Mouse (Mus musculus): ENCODE results near the gene Adamts20. TPM values are rescaled to one million over a fixed set of nuclear protein-coding genes. Genes with fewer than 3 reads are reported as not detected.

The Adamts20 gene
- total RNA-seq, 4 experiments from 2014 or later: 0.06 to 0.32 (median 0.14) TPM

DNA sequence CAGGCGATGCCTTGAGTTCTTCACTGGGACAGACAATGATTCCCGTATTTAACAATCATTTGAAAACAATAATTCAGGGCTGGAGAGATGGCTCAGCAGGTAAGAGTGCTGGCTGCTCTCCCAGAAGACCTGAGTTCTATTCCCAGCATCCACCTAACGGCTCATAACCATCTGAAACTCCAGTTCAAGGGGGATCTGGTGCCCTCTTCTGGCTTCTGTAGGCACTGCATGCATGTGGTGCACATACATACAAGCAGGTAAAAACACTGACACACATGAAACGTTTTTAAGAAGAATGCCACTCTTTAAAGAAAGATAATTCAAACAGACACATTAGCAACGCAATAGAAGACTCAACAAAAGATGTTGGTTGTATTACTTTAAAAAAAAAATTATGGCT, 120.9 kb downstream of the Adamts20 start:
- no peak for DNase-seq (ENCODE audit: low spot score)

DNA sequence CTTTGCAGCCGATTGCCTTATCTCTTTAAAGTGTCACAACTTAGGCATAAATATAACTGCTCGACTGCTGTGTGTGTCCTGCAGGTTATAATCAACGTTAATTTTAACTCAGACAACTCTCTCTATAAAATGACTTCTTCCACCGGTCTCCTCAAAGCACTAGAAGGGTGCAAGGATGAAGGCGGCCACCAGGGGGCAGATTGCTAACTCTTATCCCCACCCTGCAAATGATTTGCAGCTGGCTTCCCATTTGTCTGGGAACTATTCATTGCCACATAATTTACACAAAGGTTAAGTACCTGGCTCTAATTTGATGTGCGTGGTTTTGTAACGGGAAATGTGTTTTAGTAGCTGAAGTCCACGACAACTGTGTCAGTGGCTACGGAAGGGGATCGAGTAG, 122.9 kb downstream of the Adamts20 start:
- DNase-seq (ENCODE audit: low spot score): peak; percentile 61

DNA sequence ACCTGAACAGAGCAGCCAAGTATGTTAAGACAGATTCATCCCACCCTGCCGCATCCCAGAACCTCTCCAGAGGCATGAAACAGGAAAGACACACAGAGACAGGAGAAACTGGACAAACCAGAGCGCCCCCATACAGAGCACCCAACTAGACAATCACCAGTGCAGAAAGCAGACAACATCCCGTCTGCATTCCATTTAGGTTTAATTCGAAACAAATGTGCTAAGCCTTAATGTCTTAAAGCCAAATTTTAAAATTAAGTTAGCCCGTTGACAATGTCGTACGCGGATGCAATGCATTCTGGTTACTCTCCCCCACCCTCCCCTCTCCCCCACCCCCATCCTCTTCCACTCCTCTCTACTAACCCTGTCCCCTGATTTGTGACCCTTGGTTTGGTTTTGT, 126.2 kb downstream of the Adamts20 start:
- DNase-seq (ENCODE audit: low spot score): no peak

DNA sequence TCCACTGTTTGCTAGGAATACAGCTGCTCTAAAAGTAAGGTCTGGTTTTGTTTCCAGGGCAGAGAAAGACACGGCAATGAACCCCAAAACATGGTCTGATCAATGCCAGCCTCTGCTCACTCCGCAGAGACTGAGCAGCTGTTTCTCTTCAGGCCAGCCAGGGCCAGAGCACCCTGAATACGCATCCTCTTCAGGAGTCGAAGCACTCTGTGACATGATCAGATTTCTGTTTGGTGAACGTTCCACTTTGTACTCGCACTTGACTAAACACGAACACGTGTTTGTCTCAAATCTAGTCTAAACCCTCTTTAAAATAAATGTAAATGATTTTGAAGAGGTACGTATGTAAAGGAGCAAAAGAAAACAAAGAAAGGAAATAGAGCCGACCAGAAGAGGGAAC, 130.6 kb downstream of the Adamts20 start:
- DNase-seq (ENCODE audit: low spot score): no peak

DNA sequence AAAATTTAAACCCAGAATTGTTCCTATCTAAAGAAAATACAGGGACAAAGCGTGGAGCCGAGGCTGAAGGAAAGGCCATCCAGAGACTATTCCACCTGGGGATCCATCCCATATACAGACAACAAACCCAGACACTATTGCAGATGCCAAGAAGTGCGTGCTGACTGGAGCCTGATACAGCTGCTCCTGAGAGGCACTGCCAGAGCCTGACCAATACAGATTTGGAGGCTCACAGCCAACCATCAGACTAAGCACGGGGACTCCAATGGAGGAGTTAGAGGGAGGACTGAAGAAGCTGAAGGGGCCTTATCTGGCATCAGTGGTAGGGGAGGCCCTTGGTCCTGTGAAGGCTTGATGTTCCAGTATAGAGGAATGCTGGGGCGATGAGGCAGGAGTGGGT, 138.6 kb downstream of the Adamts20 start:
- DNase-seq (ENCODE audit: low spot score): no peak

DNA sequence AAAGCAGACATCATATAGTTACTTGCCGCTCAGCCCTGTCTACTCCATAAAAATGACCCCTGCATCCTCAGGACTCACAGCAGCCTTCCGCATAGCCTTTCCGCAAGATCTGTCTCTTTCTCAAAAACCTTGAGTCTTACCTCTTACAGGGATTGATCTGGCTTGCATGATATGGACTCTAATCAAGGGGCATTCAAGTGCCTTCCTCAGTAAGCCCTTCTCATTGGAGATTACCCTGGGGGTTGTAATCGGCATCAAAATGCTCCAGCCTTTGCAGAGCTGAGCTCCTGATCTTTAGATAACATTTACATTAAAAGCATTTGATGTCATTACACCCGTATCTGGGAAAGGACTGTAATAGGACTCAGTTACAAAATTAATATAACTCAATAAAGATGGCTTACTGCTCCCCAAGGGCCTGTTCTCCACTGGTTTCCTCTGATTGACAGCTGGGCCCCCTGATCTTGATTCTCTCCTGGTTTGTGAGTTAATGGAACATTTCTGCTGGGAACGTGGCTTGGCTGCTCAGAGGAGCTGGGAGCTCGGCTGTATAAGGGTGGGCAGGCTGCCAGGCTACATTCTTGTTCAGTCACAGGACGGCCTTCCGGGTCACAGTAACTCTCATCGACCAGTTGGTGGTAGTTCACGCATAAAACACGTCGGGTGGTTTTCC, 139.6 kb downstream of the Adamts20 start:
- peak; percentile 18 for DNase-seq (ENCODE audit: low spot score)

DNA sequence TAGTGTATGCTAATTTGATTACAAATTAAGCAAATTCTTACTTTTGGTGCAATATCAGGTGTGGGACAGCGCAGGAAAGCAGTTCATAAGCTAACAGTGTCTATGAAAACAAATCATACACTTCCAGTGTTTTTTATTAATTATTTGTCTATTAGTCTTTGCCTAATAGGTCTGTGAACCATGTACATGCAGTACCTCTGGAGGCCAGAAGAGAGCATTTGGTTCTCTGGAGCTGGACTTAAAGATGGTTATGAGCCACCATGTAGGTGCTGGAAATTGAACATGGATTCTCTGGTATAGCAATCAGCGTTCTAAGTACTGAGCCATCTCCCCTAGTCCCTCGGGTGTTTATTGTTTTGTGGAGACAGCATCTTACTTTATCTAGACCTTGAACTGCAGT, 149.0 kb downstream of the Adamts20 start:
- DNase-seq (ENCODE audit: low spot score): no peak

DNA sequence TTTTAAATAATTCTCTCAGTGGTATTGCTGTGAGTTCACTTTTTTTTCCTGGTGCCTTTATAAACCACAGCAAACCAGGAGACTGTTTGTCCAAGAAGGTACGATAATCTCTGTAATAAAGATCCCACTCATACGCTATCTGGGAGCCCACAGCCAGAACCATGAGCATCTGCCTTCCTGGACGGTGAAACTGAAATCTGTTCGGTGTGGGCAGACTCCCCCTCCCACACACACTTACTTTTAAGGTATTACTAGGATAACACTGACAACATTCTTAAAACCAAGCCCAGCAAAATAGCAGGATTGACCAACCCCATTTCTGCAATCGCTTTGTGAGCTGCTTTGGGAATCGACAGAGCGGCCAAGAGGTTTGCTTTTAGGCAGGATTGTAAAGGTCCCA, 155.5 kb downstream of the Adamts20 start:
- no peak for DNase-seq (ENCODE audit: low spot score)

DNA sequence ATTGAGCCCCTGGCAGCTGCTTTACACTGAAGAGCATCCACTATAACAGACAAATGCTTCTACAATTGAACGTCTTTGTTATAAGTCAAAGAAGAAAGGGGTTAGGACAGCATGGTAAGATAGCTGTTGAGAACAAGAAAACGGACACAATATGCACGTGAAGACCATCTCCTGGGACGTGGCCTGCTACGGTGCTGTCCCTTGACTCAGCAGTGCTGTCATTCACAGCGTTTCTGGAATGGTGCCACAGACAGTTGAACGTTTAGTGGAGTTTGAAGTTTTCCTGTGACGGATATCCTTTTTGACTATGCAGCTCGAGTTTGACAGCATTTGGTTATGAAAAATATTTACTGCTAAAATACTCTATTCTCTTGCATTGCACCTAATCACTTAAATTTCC, 157.3 kb downstream of the Adamts20 start:
- no peak for DNase-seq (ENCODE audit: low spot score)

DNA sequence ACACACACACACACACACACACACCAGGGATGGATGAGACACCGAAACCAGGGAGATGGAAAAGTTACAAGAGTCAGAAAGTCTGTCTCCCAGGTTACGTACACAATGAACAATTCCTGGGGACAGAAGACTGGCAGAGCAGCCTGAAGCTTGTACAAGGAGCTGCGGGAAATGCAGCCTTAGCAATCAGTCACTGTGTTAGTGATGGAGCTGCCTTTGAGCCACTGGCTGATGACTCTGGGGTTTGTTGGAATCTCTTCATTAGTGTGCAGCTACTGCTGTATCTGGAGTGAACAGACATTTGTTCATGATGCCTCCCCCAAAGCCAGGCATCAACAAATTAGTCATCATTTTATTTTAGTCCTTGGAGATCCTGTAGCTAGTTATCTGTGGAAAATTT, 162.1 kb downstream of the Adamts20 start:
- DNase-seq (ENCODE audit: low spot score): no peak

DNA sequence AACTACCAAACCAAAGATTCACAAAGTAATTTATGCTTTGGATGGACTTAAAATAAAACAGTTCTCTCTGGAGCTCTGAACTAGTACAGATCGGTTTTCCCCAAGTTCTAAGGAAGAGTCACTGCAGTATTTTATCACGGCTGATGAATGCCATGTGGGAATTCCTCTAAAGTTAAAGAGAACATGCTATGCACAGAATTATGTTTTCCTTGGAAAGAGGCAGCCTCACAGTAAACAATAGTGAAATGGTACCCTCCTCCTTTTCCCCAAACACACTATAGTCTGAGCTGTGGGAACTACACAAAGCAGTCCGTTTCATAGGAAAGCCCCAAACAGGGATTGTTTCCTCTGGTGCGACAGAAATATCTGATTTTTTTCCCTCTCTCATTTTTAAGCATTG, 171.1 kb downstream of the Adamts20 start:
- no peak for DNase-seq (ENCODE audit: low spot score)

DNA sequence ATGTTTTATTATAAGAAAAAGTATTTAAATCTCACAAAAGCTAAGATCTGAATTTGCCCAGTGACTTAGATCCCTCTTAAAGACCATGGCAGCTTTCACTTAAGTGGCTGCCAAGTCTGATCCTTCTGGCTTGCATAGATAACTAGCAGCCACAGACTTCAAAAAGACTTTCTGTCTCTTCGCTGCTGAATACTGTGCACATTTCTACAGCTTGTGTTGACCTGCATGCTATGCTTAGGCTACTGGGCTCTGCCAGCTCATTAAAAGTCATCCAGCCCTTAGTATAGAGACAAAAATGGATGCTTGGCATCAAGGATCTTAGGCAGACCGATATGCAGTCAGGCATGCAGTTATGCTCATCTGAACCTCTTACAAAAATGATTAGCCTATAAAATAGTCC, 177.2 kb downstream of the Adamts20 start:
- no peak for DNase-seq (ENCODE audit: low spot score)

DNA sequence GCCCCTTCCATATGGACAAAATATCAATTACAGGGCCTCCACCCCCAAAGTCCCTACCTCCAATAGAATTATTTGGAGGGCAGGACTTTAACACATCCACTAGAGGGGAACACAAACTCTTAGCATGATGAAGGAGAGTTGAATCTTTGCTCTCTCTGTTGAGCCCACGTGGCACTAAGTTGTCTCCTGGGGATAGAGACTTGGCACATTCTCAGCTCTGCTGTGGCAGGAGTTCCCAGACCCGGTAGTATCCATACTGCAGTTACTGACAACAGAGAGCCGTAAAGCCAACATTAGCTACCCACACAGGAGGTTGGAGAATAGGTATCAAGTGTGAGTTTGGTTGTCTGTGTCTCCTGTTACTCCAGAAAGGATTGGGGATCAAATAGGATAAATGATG, 177.7 kb downstream of the Adamts20 start:
- no peak for DNase-seq (ENCODE audit: low spot score)

DNA sequence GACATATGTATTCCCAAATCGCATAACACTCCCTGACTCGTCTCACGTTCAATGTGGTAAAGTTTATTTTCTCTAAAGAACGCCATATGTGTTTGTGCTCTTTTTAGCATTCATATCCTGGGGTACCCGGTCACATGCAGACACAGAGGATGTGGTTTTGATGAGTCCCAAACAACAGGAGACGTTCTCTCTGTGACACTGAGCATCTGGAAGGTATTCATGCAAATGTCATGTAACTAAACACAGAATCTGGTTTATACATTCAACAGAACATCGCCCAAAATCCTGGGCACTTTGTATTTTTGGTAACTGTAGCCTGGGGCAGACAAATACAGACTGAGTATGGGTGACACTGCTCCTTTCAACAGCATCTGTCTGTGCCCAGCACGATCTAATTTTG, 188.8 kb downstream of the Adamts20 start:
- DNase-seq (ENCODE audit: low spot score): no peak

DNA sequence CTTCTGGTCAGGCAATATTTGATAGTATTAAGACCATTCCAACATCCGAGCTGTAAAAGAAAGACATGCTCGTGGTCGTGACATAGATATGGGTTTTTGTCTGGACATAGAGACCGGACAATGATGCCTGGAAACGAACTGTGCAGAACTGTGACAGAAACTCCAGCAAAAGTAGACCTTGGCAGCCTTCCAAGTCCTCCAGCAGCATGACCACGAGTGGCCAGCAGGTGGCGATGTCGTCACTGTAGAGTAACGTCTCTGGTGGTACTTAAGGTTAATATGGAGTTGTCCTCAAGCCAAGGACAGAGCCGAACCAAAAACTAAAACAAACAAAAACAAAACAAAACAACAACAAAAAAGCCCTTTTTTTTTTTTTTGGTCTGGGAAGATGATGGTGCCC, 199.6 kb downstream of the Adamts20 start:
- DNase-seq (ENCODE audit: low spot score): peak; percentile 81

DNA sequence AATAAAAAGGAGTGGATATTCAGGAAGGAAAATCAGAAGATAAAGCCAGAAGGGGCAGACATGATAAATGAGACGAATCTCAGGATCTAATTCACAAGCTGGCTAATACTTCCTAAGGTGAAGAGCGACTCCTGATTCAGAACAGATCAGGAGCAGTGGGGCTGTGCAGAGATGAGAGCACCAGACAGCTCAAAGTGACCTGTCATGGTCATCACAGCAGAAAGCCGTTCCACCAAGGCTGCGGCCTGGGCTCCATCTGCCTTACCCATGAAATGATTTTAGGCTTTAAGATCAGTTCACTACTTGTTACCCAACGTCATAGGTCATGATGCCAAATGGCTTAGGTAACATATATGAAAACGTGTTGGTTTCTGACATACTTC, 200.7 kb downstream of the Adamts20 start:
- DNase-seq (ENCODE audit: low spot score): no peak

DNA sequence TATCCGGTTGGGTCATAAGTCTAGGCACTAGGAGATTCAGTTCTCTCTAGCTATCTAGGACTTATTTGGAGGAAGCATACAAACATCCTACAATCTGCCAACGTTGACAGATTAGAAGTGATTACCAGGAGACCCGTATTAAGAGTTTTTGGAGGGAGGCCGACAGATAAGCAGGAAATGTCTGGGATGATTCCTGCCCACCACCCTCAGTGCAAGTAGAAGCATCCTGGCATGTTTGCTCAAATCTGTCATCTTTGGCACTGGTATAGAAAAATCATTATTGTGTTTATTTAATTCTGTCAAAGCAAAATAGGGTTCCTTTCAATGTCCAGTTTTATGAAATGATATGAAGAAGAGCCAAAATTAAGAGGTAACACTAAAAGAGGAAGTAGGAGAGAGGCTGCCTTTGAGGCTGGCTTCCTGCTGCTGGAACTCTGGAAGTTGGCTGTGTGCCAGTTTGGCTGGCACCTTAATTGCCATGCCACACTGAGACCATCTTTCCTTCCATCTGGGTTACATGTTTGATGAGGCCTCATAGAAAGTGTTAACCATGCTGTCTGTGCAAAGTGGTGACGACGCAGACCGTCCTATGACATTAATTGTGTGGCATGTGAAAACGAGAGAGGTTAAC, 201.2 kb downstream of the Adamts20 start:
- no peak for DNase-seq (ENCODE audit: low spot score)

DNA sequence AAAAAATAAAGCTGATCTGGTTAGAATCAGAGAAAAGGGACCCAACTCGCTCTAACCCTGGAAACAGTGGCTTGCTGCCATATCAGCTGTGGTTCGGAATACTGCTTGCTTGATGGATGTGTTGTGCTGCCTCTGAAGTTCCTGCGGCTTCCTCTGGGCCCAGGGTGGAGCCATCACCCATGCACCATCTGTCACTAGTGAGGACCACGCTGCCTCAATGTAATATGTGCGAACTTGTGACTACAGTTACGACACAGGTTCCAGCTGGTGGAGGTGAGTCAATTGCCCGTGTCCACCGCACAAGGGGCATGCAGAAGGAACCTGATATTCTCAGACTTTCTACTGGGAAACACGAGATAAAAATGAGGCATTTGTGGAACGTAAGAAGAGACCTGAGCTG, 202.0 kb downstream of the Adamts20 start:
- no peak for DNase-seq (ENCODE audit: low spot score)

DNA sequence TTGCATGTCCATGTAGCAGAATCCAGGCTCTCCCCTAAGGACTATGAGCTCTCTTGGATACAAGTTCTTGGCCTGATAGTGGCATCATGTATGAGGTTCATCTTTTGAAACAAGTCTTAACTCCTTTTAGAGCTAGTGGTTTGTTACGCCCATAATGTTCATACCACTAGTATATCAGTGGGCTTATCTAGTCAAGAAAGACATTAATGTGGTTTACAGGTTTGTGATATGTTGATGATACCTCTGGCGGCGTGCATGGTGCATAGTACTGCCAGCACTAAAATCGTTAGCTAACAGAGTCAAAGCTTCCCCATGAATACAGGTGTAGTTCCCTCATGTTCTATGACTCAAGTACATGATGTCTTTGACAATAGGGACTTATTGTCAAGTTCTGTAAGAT, 205.7 kb downstream of the Adamts20 start:
- no peak for DNase-seq (ENCODE audit: low spot score)

DNA sequence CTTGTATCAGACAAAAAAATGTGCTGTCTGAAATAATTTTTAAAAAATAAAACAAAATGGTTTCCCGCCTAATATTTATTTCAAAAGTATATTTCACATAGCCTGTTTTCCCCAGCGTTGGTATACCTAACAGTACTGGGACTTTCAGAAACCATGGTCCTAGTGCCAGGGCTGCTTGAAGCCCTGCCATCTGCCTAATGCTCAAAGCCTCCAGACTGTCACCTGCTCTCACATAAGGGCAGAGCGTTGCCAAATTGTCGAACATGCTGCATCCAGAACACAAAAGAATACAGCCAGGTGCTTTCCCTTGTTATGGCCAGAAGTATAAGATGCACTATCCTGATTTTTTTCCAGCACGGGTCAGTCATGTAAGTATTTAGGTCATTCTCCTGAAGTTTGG, 209.7 kb downstream of the Adamts20 start:
- DNase-seq (ENCODE audit: low spot score): no peak

DNA sequence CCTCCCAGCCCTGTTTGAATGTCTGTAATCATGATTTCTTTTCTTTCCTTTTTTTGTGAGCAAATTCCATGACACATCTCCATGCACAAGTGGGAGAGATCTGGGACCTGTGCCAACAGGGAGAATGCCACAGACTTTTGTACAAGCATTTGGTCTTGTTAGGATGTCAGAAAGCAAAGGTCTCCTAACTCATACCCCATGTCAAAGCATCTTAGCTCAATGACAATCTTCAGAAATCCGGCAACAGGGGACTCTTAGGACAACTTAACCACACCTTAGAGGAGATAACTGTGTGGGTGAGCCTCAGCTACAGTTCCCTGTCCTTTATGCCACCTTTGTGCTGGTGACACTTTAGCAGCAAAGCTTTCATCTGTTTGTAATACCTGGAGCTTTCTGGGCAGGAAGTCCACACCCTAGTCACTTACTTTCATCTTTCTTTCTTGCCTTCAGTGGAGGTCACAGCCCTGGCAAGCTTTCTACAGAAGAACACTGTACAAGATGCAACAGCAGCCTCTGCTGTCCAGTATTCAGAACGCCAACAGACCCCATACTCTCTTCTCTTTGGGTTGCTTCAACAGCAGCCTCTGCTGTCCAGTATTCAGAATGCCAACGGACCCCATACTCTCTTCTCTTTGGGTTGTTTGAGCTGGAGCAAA, 210.2 kb downstream of the Adamts20 start:
- DNase-seq (ENCODE audit: low spot score): no peak

DNA sequence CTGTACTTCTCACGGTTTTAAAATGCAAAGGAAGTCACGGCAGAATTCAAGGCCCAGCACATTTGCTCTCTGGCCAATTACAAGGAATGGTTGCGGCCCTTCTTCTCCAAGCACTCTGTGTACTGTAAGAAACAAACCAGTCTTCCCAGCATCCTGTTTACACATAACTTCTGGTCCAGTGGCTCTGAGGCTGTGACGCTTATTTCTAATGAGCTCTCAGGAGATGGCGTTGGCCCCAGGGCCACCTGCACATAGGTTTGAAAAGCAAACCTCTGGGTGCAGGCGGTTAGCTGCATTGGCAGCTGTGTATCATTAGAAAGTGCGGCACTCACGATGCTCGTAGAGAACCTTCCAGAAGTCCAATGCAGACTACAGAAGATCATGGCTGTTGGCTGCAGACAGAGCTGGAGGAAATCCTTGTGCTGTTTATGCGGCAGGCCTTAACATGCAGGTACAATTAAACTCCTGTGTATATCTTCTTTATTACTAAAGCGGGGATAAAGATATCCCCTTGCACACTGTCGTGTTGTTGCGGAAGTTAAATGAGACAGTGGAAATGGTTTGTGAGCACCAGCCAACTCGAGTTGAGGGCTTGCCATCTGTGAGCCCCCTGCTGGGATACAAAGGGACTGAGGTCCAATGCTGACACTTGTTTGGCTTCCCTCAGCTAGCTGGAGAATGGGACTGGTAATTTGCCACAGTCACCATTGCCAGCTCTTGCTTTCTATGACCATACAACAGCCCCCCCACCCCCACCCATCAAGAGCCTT, 210.9 kb downstream of the Adamts20 start:
- DNase-seq (ENCODE audit: low spot score): no peak
